Mouse (Mus musculus) heart, embryonic 10.5 days (tissue): ENCODE results near the gene Arhgap8. TPM values are rescaled to one million over a fixed set of nuclear protein-coding genes. Genes with fewer than 3 reads are reported as not detected.
"Not testable (repeated sequence)": the region's sequence is repeated elsewhere in the genome, so short reads cannot be mapped to it uniquely, and the experiment has no call there.

ENCODE experiments used
- DNase-seq: peaks from one replicate; pipeline ENCODE4 v3.0.0-alpha.2; 2017; ENCODE audit warnings: low spot score
- H3K27ac ChIP-seq: fragments of 300-500 bp; sonication (generic); 2 replicates; pipeline ENCODE4 v1.5.1; 2016; ENCODE audit warnings: mild to moderate bottlenecking
- H3K27me3 ChIP-seq: fragments of 300-500 bp; sonication (generic); 2 replicates; pipeline ENCODE4 v1.6.1; 2016; ENCODE audit warnings: mild to moderate bottlenecking; ENCODE audit not compliant: poor library complexity, insufficient read depth, severe bottlenecking
- H3K36me3 ChIP-seq: fragments of 300-500 bp; sonication (generic); 2 replicates; pipeline ENCODE4 v1.6.1; 2016; ENCODE audit warnings: mild to moderate bottlenecking, moderate library complexity
- H3K4me1 ChIP-seq: fragments of 300-500 bp; sonication (generic); 2 replicates; pipeline ENCODE4 v1.6.1; 2016; ENCODE audit warnings: mild to moderate bottlenecking
- H3K4me3 ChIP-seq: fragments of 300-500 bp; sonication (generic); 2 replicates; pipeline ENCODE4 v1.5.1; 2016; ENCODE audit warnings: mild to moderate bottlenecking, moderate library complexity
- H3K9me3 ChIP-seq: fragments of 300-500 bp; sonication (generic); 2 replicates; pipeline ENCODE4 v1.6.1; 2016; ENCODE audit warnings: mild to moderate bottlenecking, moderate library complexity
- WGBS: fragments of 180-500 bp; shearing (Covaris S2); methylation state at CpG from one replicate; pipeline ENCODE4 v1.1.7; 2016; 5-methylcytosine and 5-hydroxymethylcytosine counted together
- polyA plus RNA-seq: library from polyadenylated mRNA; unstranded; fragments of >200 nt; fragmentation: Nextera tagmentation; extraction: Ambion mirVana; gene quantifications from 2 replicates; pipeline ENCODE4 v1.2.1, GENCODE M21; 2016

Arhgap8 gene
- polyA plus RNA-seq, 1 experiment from 2014 or later, result 6.5 TPM

DNA sequence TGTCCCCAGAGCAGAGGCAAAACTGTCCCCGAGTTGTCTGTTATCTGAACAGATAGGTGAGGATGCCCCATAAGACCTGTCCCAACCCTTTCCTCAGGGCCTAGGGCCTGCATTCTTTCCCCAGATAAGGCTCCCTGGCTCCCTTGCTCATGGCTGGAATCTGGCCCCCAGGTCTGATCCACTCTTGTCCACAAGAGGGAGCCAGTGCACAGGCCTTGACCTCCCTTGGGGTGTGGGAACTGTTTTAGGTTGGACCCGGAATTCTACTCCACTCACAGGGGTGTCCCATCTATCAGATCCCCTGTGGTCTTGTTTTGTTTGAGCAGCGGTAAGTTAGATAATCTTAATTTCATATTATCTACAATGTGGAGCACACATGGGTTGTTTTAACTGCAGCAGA is 35.1 kb downstream of the Arhgap8 start:
- no peaks in the 10 kb centered on the region for H3K36me3 ChIP-seq
- no peak overlapping the region for H3K4me3 ChIP-seq
- H3K27me3 ChIP-seq, result peaks cover 27% of the 10 kb centered on the region
- H3K9me3 ChIP-seq, result no peaks in the 10 kb centered on the region
- 0 out of 2 replicates have a peak overlapping the region, but pooled peaks have one; percentile 10 for H3K27ac ChIP-seq
- WGBS, result 8% methylated on average over 3 of the region's 3 CpGs
- peak; percentile 85 for DNase-seq
- H3K4me1 ChIP-seq, result peaks cover 18% of the 10 kb centered on the region

DNA sequence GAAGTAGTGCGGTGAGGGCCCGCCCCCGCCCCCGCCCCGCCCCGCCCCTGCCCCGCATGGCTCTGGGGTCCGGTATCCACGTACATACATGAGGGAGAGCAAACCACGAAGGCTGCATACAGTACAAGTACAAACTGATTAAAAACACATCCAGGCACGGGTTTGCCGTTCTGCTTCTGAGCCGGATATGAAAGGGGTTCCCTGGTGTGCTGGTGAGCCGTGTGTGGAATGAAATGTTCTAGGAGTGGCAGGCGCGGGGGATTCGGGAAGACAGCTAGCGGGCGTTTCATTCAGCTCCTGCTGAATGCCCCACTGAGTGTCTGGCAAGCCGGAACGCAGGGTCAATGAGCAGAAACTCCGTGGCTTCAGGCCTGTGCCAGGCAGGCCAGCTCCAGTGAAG is 36.6 kb downstream of the Arhgap8 start:
- Histone ChIP-seq H3K36me3 (no peaks in the 10 kb centered on the region), H3K4me1 (peaks cover 18% of the 10 kb centered on the region), H3K27ac (peak overlapping the region; percentile 1; the same call in 1 of the 2 replicates), H3K9me3 (no peaks in the 10 kb centered on the region), H3K27me3 (peaks cover 27% of the 10 kb centered on the region), H3K4me3 (peak overlapping the region; percentile 52)
- no peak for DNase-seq
- 3% methylated on average over 22 of the region's 22 CpGs for WGBS

DNA sequence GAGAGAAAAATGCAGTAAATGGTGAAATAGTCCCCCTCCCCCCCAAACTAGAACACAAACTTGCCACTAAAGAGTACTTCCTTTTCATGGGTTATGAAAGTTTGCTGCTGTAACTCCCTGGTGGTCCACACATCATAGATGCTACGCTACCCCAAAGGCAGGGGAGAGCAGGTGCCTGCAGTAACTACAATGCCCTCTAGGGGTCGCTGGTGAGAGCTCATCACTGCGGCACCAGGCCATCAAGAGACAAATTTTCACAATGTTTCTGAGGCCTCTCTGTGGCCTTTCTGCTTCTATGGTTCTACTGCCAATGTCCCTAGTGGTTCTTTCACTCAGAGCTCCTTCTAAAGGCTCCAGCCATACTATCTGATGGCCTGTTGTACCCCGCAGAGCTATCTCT is 38.6 kb downstream of the Arhgap8 start:
- H3K4me3 ChIP-seq, result no peak overlapping the region
- H3K9me3 ChIP-seq, result no peaks in the 10 kb centered on the region
- DNase-seq, result no peak
- H3K27ac ChIP-seq, result no peak overlapping the region
- H3K36me3 ChIP-seq, result no peaks in the 10 kb centered on the region
- 34% methylated on average over 4 of the region's 4 CpGs for WGBS
- H3K4me1 ChIP-seq, result peaks cover 23% of the 10 kb centered on the region
- H3K27me3 ChIP-seq, result peaks cover 27% of the 10 kb centered on the region

GRCm38 (mm10) chr15:84762712-84763422 is 43.0 kb downstream of the Arhgap8 start:
- H3K4me3 ChIP-seq, result no peak overlapping the region
- no peaks in the 10 kb centered on the region for H3K9me3 ChIP-seq
- no peak overlapping the region for H3K27ac ChIP-seq
- DNase-seq, result no peak
- peaks cover 4% of the 10 kb centered on the region; the same call in 1 of the 2 replicates for H3K27me3 ChIP-seq
- 75% methylated on average over 8 of the region's 8 CpGs for WGBS
- peaks cover 8% of the 10 kb centered on the region; the same call in 1 of the 2 replicates for H3K4me1 ChIP-seq
- no peaks in the 10 kb centered on the region for H3K36me3 ChIP-seq

DNA sequence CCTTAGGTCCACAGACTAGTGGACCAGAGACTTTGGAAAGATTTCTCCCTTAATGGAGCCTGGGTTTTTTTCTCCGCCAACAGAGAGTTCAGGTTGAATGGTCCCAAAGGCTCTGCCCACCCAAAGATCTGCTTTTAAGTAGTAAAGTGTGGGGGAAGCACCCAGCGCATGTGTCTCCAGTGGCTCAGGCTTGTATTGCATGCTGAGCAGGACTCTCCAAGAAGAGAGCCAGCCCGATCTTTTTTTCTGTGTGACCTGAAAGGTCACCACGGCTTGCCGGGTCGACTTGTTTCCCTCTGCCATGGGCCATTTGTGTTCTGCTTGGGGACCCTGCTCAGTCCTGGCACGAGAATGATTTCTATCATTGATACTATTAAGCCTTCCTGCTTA is 43.6 kb downstream of the Arhgap8 start:
- no peak overlapping the region for H3K4me3 ChIP-seq
- DNase-seq, result no peak
- no peaks in the 10 kb centered on the region for H3K9me3 ChIP-seq
- no peaks in the 10 kb centered on the region for H3K27me3 ChIP-seq
- WGBS, result 51% methylated on average over 7 of the region's 7 CpGs
- peaks cover 8% of the 10 kb centered on the region; the same call in 1 of the 2 replicates for H3K4me1 ChIP-seq
- H3K36me3 ChIP-seq, result no peaks in the 10 kb centered on the region
- H3K27ac ChIP-seq, result no peak overlapping the region

GRCm38 (mm10) chr15:84766621-84767020 is 46.8 kb downstream of the Arhgap8 start:
- 31% methylated on average over 10 of the region's 10 CpGs for WGBS
- peaks cover 8% of the 10 kb centered on the region; the same call in 1 of the 2 replicates for H3K4me1 ChIP-seq
- H3K9me3 ChIP-seq, result no peaks in the 10 kb centered on the region
- H3K27me3 ChIP-seq, result peaks cover 11% of the 10 kb centered on the region; the same call in 1 of the 2 replicates
- no peaks in the 10 kb centered on the region for H3K36me3 ChIP-seq
- no peak overlapping the region for H3K4me3 ChIP-seq
- no peak for DNase-seq
- no peak overlapping the region for H3K27ac ChIP-seq

GRCm38 (mm10) chr15:84768531-84768930 is 48.7 kb downstream of the Arhgap8 start:
- H3K36me3 ChIP-seq, H3K4me3 ChIP-seq, H3K9me3 ChIP-seq, H3K4me1 ChIP-seq, H3K27ac ChIP-seq, DNase-seq: not testable (repeated sequence)
- WGBS, result 83% methylated on average over 4 of the region's 4 CpGs
- peaks cover 11% of the 10 kb centered on the region; the same call in 1 of the 2 replicates for H3K27me3 ChIP-seq

DNA sequence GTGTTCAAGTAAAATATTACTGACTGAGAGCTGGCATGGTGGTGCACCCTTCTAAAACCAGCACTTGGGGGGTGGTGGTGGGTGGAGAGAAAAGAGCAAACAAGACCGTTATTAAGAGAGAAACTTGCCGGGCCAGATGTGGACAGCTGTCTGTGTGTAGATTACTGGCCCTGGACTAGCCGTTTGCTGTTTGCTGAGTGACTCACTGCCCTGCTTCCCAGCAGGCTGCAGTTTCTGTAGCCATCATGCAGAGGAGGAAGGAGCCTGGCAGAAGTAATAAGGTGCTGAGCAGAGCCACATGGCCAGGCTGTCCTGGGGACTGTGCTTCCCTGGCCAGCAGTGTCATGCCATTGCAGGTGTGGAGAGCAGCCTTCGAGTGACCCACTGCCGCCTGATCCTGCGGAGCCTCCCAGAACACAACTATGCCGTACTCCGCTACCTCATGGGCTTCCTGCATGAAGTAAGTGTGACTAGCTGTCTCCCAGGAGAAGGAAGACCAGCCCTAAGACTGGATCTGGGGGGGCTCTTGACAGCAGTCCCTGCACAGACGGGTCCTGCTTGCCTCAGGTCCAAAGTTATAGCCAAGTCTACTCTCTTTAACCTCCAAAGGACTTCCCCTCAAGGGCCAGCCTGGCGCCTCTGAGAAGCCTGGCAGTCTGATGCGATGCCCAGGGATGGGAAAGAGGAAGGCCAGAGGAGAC is 49.9 kb downstream of the Arhgap8 start:
- WGBS, result 78% methylated on average over 11 of the region's 11 CpGs
- Histone ChIP-seq H3K4me3 (no peak overlapping the region), H3K9me3 (no peaks in the 10 kb centered on the region), H3K36me3 (no peaks in the 10 kb centered on the region), H3K27me3 (peaks cover 11% of the 10 kb centered on the region; the same call in 1 of the 2 replicates), H3K27ac (no peak overlapping the region), H3K4me1 (peaks cover 13% of the 10 kb centered on the region; the same call in 1 of the 2 replicates)
- DNase-seq, result no peak

DNA sequence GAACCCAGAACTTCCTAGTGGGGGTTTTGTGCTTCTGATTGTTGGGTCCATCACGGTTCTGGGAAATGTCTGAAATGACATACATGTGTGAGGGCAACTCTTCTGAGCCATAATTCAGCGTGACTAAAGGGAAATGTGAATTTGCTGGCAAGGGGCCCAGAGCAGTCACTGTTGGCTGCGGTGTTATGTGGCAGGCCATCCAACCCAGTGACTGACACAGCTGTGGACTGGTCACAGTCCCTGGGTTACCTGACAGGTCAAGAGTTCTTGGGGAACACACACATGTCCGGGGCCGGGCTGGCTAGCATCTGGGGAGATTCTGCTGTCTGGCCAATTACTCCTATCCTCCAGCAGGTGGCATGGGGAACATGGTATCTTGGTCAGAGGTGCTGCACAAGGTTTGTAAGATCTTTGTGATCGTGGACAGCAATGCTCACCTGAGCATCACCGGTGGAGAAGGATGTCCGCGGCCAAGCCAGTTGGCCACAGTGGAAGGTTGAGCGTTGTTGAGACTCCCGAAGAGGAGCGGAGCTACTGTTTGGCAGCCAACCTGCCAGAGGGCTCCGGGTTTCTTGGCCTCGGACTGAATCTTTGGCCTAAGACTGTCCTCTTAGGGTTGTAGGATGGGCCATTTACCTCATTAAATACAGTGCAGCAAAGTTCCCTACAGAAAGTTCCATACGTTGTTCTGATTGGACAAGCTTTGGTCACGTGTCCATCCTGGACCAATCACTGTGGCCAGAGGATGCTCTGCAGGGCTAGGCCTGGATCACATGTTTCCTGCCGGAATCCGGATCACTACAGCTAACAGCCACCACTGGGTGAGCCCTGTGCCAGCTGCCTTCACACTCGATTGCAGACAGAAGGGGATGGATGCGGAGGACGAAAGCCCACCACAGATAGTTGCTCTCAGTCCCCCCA is 52.6 kb downstream of the Arhgap8 start:
- Histone ChIP-seq H3K9me3 (no peaks in the 10 kb centered on the region), H3K27ac (no peak overlapping the region), H3K36me3 (no peaks in the 10 kb centered on the region), H3K27me3 (peaks cover 16% of the 10 kb centered on the region; the same call in 1 of the 2 replicates), H3K4me3 (no peak overlapping the region), H3K4me1 (peaks cover 14% of the 10 kb centered on the region; the same call in 1 of the 2 replicates)
- WGBS, result 80% methylated on average over 21 of the region's 21 CpGs
- DNase-seq, result no peak

DNA sequence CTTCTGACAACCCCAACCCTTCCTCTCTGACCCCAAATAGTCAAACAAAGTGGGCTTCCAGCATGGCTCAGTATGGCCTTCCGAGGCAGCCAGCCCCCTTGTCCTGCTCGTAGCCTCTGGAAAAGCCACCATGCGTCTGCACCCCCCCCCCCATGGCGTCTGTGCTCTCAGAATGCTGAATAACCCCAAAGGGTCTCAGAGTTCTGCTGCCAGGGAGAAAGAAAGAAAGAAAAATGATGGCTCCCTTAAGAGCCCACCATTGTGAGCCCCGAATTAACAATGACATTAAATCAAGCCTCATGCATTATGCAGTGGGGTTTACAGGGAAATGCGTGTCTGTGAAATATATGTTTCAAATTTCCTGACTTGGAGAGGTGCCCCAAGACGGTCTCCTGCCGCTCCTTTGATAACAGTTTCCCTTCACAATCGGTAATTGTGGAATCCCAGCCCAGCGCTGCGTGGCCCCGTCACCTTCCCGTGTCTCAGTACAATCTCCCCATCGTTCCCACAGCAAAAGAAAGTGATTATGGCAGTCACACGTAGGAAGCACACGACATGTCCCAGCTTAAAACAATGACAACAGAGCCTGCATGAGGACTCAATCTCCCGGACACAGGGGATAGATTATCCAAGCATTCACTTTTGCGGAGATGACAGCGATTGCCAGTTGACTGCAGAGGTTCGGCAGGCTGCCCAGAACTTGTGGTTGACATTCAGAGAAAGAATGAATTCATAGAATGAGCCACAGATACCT is 55.7 kb downstream of the Arhgap8 start:
- H3K4me3 ChIP-seq, result no peak overlapping the region
- H3K4me1 ChIP-seq, result peaks cover 14% of the 10 kb centered on the region; the same call in 1 of the 2 replicates
- H3K9me3 ChIP-seq, result no peaks in the 10 kb centered on the region
- H3K27me3 ChIP-seq, result 0 out of 2 replicates have a peak, but pooled peaks cover 5% of the 10 kb centered on the region
- WGBS, result 60% methylated on average over 20 of the region's 20 CpGs
- DNase-seq, result no peak
- no peak overlapping the region for H3K27ac ChIP-seq
- H3K36me3 ChIP-seq, result no peaks in the 10 kb centered on the region

DNA sequence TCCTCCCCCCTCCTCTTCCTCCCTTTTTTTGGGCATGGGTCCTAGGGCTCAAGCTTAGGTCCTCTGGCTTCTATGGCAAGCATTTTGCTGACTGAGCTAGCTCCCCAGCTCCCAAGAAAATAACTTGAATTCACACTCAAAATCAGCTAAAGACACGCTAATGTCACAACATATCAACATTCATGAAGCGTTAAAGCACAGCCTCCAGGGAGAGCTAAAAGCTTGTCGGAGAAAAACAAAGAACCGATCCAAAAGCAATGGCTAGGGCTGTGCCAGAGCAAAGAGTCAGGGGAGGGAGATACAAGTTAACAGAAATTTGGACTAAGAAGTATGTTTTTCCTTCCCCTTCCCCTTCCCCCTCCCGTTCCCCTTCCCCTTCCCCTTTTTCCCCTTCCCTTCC is 58.7 kb downstream of the Arhgap8 start:
- 61% methylated on average over 5 of the region's 5 CpGs for WGBS
- no peaks in the 10 kb centered on the region for H3K9me3 ChIP-seq

DNA sequence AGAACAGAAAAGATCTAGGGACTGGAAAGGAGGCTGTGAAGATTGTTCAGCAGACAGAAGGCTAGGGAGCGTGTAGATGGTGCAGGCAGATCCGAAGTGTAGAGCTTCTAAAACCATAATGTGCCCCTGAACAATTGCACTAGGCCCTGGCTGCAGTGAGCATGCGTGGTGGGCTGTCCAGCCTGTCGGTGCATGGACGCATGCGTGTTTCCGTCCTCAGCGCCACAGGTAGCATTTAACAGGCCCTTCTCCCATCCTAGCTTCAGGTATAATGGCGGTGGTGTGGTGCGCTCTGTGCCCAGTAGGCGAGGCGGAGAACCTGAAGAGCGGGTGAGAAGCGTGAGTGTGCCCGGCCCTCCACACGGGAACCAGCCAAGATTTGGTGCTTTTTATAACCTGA is 65.0 kb downstream of the Arhgap8 start:
- H3K4me1 ChIP-seq, result no peaks in the 10 kb centered on the region
- no peak overlapping the region for H3K4me3 ChIP-seq
- 91% methylated on average over 16 of the region's 16 CpGs for WGBS
- H3K9me3 ChIP-seq, result no peaks in the 10 kb centered on the region
- H3K27me3 ChIP-seq, result no peaks in the 10 kb centered on the region
- H3K36me3 ChIP-seq, result peaks cover 2% of the 10 kb centered on the region; the same call in 1 of the 2 replicates
- no peak for DNase-seq
- no peak overlapping the region for H3K27ac ChIP-seq

More for the DNA sequence above, 58.7 kb downstream of the Arhgap8 start:
- no peaks in the 10 kb centered on the region for H3K36me3 ChIP-seq
- DNase-seq, result no peak
- H3K4me1 ChIP-seq, result 0 out of 2 replicates have a peak, but pooled peaks cover 7% of the 10 kb centered on the region
- 0 out of 2 replicates have a peak, but pooled peaks cover 5% of the 10 kb centered on the region for H3K27me3 ChIP-seq
- no peak overlapping the region for H3K27ac ChIP-seq
- H3K4me3 ChIP-seq, result no peak overlapping the region
